Mouse (Mus musculus) heart, adult 2 months (tissue): Measurements from ENCODE around the gene Retsat. TPM values are rescaled to one million over a fixed set of nuclear protein-coding genes. Genes with fewer than 3 reads are reported as not detected.

Source experiments
- DNase-seq, 2 experiments: peaks; one replicate each; pipeline ENCODE4 v3.0.0; 2021
- H3K27ac ChIP-seq: fragments of 200-600 bp; 2 replicates; pipeline ENCODE4 v1.8.1; 2022
- H3K27me3 ChIP-seq: fragments of 200-500 bp; 2 replicates; pipeline ENCODE4 v1.6.1; 2012; ENCODE audit warnings: mild to moderate bottlenecking, low read length, inconsistent platforms, mixed read lengths; ENCODE audit not compliant: control insufficient read depth, insufficient read depth
- H3K36me3 ChIP-seq: fragments of 200-500 bp; 2 replicates; pipeline ENCODE4 v1.6.1; 2012; ENCODE audit warnings: low read length, inconsistent platforms; ENCODE audit not compliant: control insufficient read depth, insufficient read depth
- H3K4me1 ChIP-seq: fragments of 200-500 bp; 2 replicates; pipeline ENCODE4 v1.6.1; 2011; ENCODE audit warnings: low read length; ENCODE audit not compliant: control insufficient read depth, insufficient read depth
- H3K4me3 ChIP-seq: fragments of 200-600 bp; 2 replicates; pipeline ENCODE4 v1.8.1; 2022
- H3K79me2 ChIP-seq: fragments of 200-500 bp; replicated peaks from 2 replicates; pipeline ENCODE4 v1.6.1; 2012; ENCODE audit warnings: mild to moderate bottlenecking, inconsistent platforms, low read length, moderate library complexity, mixed read lengths; ENCODE audit not compliant: control insufficient read depth, insufficient read depth
- H3K9ac ChIP-seq: fragments of 200-500 bp; 2 replicates; pipeline ENCODE4 v1.6.1; 2012; ENCODE audit warnings: low read depth, mild to moderate bottlenecking, control low read depth, inconsistent platforms, low read length, mixed read lengths
- CTCF ChIP-seq: fragments of 200-600 bp; IDR thresholded peaks from 2 replicates; pipeline ENCODE4 v1.8.1; 2022; ENCODE audit warnings: antibody characterized with exemption, mild to moderate bottlenecking, moderate library complexity
- EP300 ChIP-seq: fragments of 200-500 bp; IDR thresholded peaks from 2 replicates; pipeline ENCODE4 v1.6.1; 2011; ENCODE audit warnings: low read depth, low read length, control low read depth; ENCODE audit not compliant: insufficient read depth
- POLR2A ChIP-seq: fragments of 200-500 bp; IDR thresholded peaks from 2 replicates; pipeline ENCODE4 v1.6.1; 2011; ENCODE audit warnings: mild to moderate bottlenecking, low read depth, low read length, control low read depth; ENCODE audit not compliant: insufficient read depth
- WGBS: fragments of 180-500 bp; shearing (Covaris S2); methylation state at CpG from one replicate; pipeline ENCODE4 v1.1.7; 2018; 5-methylcytosine and 5-hydroxymethylcytosine counted together
- intact Hi-C: fragments of 180-260 bp; cut with DNase I; formaldehyde crosslinking; loops from one replicate; pipeline ENCODE4 v1.15.1; 2025
- polyA plus RNA-seq: library from polyadenylated mRNA; depleted of rRNA; stranded (reverse); fragments of >200 nt; gene quantifications from 2 replicates; pipeline ENCODE4 v1.2.3, GENCODE M21; 2012
- total RNA-seq, 2 experiments: library from RNA; stranded (reverse); gene quantifications; 2 replicates each; pipeline ENCODE4 v1.2.3; 2021

Retsat gene
- total and polyA plus RNA-seq, 3 experiments: 57.1 to 181 (median 155) TPM

DNA sequence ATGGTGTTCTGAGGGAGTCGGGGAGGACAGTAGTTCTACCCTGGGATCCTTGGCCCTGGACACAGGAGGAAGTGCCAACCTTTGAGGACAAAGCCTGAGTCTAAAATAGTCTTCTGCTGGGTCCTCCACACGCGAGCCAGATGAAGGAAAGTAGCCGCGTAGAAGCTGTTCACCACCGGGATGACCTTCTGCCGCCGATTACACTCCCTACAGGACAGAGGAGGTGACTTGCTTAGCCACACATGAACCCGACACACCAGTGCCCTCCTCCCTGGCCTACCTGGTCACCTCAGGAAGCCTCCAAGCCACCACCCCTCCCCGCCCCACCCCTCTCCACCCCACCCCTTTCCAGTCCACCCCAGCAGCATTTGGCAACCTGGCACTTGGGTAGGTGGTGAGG is 29.5 kb upstream of the Retsat start:
- no peak overlapping the region for H3K4me3 ChIP-seq
- DNase-seq: peak in 1 of 2 experiments; percentile 44
- H3K9ac ChIP-seq: 0 out of 2 replicates have a peak overlapping the region, but pooled peaks have one; percentile 8
- H3K36me3 ChIP-seq: no peaks in the 10 kb centered on the region
- H3K4me1 ChIP-seq: peaks cover 9% of the 10 kb centered on the region
- H3K79me2 ChIP-seq: no peaks in the 10 kb centered on the region
- WGBS: 65% methylated on average over 10 of the region's 10 CpGs
- peak overlapping the region; percentile 71 for H3K27ac ChIP-seq
- no peaks in the 10 kb centered on the region for H3K27me3 ChIP-seq
- TF ChIP-seq EP300: 0 out of 2 replicates have a peak, but pooled peaks have one; percentile 7
- TF ChIP-seq POLR2A: no peak; the same call in 1 of the 2 replicates
- TF ChIP-seq CTCF: no peak
- intact Hi-C loops: no loop called here

DNA sequence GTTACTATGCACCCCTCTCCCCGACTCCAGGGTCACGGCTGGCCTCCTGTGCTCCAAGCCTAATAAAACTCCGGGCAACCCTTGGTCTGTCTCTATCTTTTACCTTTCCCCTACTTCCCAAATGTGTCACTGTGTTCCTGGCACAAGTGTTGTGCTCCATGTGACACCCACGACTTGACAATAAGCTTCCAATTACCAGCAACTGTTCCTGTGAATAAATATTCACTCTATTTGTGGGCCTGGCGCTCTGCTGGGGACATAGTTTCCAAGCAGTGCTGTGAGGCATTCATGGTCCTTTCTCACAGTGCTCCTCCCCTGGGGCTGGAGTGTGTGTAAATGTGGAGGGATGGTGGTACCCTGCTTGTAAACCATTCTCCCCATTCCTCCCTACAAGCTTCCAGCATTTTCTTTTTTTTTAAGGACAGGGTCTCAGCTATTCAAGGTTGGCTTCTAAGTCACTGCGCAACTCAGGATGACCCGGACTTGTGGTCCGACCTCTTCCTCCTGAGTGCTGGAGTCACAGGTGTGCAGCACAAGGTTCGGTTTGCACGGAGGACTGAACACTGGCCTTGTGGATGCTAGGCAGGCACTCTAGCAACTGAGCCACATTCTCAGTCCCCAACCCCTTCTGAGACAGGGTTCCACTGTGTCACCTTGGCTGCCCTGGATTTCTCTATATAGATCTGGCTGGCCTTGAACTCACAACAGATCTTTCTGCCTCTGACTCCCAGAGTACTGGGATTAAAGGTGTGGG is 27.5 kb upstream of the Retsat start:
- intact Hi-C loops: no loop called here
- Histone ChIP-seq H3K79me2 (no peaks in the 10 kb centered on the region), H3K4me1 (peaks cover 8% of the 10 kb centered on the region), H3K27me3 (no peaks in the 10 kb centered on the region), H3K27ac (peak overlapping the region; percentile 87), H3K9ac (no peak overlapping the region), H3K36me3 (no peaks in the 10 kb centered on the region), H3K4me3 (no peak overlapping the region)
- 64% methylated on average over 10 of the region's 10 CpGs for WGBS
- TF ChIP-seq CTCF (no peak), EP300 (peak; percentile 91), POLR2A (peak; percentile 61; the same call in 1 of the 2 replicates)
- DNase-seq: peak in 1 of 2 experiments; percentile 64

DNA sequence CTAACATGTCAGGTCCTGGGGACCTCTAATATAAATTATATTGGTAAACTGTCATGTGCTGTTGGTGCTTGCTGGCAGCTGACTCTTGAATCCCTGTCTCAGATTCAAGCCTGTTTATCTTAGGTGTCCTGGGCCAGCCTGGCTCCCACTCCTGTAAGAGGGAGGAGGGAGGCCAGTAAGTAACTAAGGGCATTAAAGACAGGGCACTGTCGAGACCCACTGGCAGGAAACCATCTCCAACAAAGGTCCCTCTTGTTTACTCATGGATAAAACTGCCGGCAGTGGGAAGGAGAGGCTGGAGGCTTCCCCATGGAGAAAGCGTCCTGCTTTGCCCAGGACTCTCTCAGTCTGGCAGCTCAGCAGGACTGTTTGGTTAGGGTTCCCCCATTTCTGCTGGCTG is 26.4 kb upstream of the Retsat start:
- Histone ChIP-seq H3K27me3 (no peaks in the 10 kb centered on the region), H3K4me3 (no peak overlapping the region), H3K4me1 (peaks cover 7% of the 10 kb centered on the region; the same call in 1 of the 2 replicates), H3K79me2 (no peaks in the 10 kb centered on the region), H3K27ac (peak overlapping the region; percentile 87), H3K36me3 (no peaks in the 10 kb centered on the region), H3K9ac (no peak overlapping the region)
- no peak for TF ChIP-seq CTCF
- TF ChIP-seq EP300: 0 out of 2 replicates have a peak, but pooled peaks have one; percentile 25
- no peak for TF ChIP-seq POLR2A
- WGBS: 15% methylated on average over 3 of the region's 3 CpGs
- intact Hi-C loops: no loop called here
- no peak for DNase-seq

DNA sequence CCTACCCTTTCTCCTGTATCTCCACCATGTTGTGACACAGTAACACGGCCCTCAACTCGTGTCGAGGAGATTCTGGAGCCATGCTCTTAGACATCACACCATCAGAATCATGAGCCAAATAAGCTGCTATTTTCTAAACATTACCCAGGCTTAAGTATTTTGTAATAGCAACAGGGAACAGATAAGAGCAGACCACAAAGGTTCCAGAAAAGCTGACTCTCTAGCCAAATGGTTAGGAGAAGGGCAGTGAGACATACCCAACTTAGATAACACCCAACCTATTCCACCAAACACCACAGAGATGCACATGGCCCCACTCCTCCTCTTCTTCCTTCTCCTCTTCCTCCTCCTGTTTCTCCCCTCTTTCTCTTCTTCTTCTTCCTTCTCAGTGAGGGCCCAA is 22.2 kb upstream of the Retsat start:
- peaks cover 3% of the 10 kb centered on the region; the same call in 1 of the 2 replicates for H3K4me1 ChIP-seq
- no peaks in the 10 kb centered on the region for H3K79me2 ChIP-seq
- TF ChIP-seq POLR2A (no peak), CTCF (no peak), EP300 (no peak)
- 85% methylated on average over 3 of the region's 3 CpGs for WGBS
- H3K4me3 ChIP-seq: no peak overlapping the region
- intact Hi-C loops: no loop called here
- DNase-seq: no peak
- H3K27ac ChIP-seq: no peak overlapping the region
- H3K27me3 ChIP-seq: no peaks in the 10 kb centered on the region
- H3K36me3 ChIP-seq: no peaks in the 10 kb centered on the region
- H3K9ac ChIP-seq: no peak overlapping the region

DNA sequence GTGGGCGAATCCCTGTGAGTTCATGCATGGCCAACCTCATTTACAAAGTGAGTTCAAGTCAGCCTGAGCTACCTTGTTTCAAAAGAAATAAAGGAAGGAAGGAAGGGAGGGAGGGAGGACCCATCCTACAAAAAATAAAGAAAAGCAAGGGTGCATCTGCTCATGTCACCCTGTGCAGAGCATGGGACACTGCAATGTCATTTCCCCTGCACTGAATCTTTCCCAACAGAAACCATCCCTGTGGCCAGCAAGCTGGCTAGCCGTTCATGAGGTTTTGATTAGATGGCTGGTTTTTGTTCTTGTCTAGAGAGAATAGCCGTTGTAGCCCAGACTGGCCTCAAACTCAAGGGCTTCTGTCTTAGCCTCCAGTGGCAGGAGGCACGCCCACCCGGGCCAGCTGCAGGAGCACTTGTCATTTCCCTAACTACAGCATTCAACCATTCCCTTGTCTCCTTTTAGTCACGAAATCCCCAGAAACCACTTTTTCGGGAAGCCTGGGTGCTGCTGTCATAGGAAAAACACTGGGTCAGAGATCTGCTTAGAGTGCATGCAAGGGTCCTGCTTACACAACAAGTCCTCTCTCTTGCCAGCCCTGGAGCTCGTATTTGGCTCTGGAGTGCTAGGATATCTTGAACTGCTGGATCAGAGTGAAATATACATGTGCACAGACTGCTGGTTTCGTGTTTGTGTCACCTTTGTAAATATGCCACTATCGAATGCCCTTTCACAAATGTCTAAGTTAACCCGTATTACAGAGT is 16.5 kb upstream of the Retsat start:
- no peaks in the 10 kb centered on the region for H3K27me3 ChIP-seq
- no peak overlapping the region for H3K27ac ChIP-seq
- no peak overlapping the region for H3K4me3 ChIP-seq
- intact Hi-C loops: no loop called here
- no peaks in the 10 kb centered on the region for H3K79me2 ChIP-seq
- no peaks in the 10 kb centered on the region for H3K4me1 ChIP-seq
- H3K9ac ChIP-seq: no peak overlapping the region
- DNase-seq: peak in 1 of 2 experiments; percentile 33
- no peaks in the 10 kb centered on the region for H3K36me3 ChIP-seq
- TF ChIP-seq CTCF (no peak), POLR2A (no peak), EP300 (no peak)
- WGBS: 64% methylated on average over 11 of the region's 11 CpGs
